Mouse (Mus musculus) forebrain, embryonic 13.5 days (tissue): ENCODE measurements around the gene Vcl. TPM values are rescaled to one million over a fixed set of nuclear protein-coding genes. Genes with fewer than 3 reads are reported as not detected.

ENCODE experiments used
- ATAC-seq: fragments of 200-750 bp; cut with Nextera tagmentation; 2 replicates; pipeline ENCODE4 v1.8.0; 2017
- H3K27ac ChIP-seq: fragments of 300-500 bp; sonication (generic); 2 replicates; pipeline ENCODE4 v1.5.1; 2015; ENCODE audit warnings: inconsistent platforms, mild to moderate bottlenecking, moderate library complexity
- H3K27me3 ChIP-seq: fragments of 300-500 bp; sonication (generic); 2 replicates; pipeline ENCODE4 v1.6.1; 2015; ENCODE audit warnings: mild to moderate bottlenecking, inconsistent platforms
- H3K36me3 ChIP-seq: fragments of 300-500 bp; sonication (generic); 2 replicates; pipeline ENCODE4 v1.6.1; 2015; ENCODE audit warnings: mild to moderate bottlenecking, inconsistent platforms; ENCODE audit not compliant: poor library complexity, severe bottlenecking
- H3K4me1 ChIP-seq: fragments of 300-500 bp; sonication (generic); 2 replicates; pipeline ENCODE4 v1.6.1; 2015; ENCODE audit warnings: inconsistent platforms
- H3K4me2 ChIP-seq: fragments of 300-500 bp; sonication (generic); 2 replicates; pipeline ENCODE4 v1.6.1; 2015; ENCODE audit warnings: inconsistent platforms, mild to moderate bottlenecking, moderate library complexity
- H3K4me3 ChIP-seq: fragments of 300-500 bp; sonication (generic); 2 replicates; pipeline ENCODE4 v1.5.1; 2015; ENCODE audit warnings: mild to moderate bottlenecking, inconsistent platforms
- H3K9ac ChIP-seq: fragments of 300-500 bp; sonication (generic); 2 replicates; pipeline ENCODE4 v1.6.1; 2015; ENCODE audit warnings: mild to moderate bottlenecking, inconsistent platforms
- H3K9me3 ChIP-seq: fragments of 300-500 bp; sonication (generic); replicated peaks from 2 replicates; pipeline ENCODE4 v1.6.1; 2016; ENCODE audit warnings: inconsistent platforms
- WGBS: fragments of 180-500 bp; shearing (Covaris S2); methylation state at CpG from one replicate; pipeline ENCODE4 v1.1.7; 2015; 5-methylcytosine and 5-hydroxymethylcytosine counted together
- polyA plus RNA-seq: library from polyadenylated mRNA; unstranded; fragments of >200 nt; fragmentation: Nextera tagmentation; extraction: Ambion mirVana; gene quantifications from 2 replicates; pipeline ENCODE4 v1.2.1, GENCODE M21; 2015

The Vcl gene
- polyA plus RNA-seq, 1 experiment from 2014 or later, result 8.9 TPM

GRCm38 (mm10) chr14:21076501-21077194 lies 147.4 kb downstream of the Vcl start:
- WGBS, result 43% methylated on average over 7 of the region's 7 CpGs
- H3K9ac ChIP-seq, result peak overlapping the region; percentile 81
- no peak overlapping the region for H3K27ac ChIP-seq
- peak; percentile 44 for ATAC-seq
- H3K4me3 ChIP-seq, result peak overlapping the region; percentile 66
- H3K4me2 ChIP-seq, result peak overlapping the region; percentile 88
- peaks cover 7% of the 10 kb centered on the region for H3K4me1 ChIP-seq
- H3K27me3 ChIP-seq, result no peaks in the 10 kb centered on the region
- no peaks in the 10 kb centered on the region for H3K9me3 ChIP-seq
- no peaks in the 10 kb centered on the region for H3K36me3 ChIP-seq

GRCm38 (mm10) chr14:21077939-21078338 lies 148.7 kb downstream of the Vcl start:
- no peak overlapping the region for H3K9ac ChIP-seq
- H3K27me3 ChIP-seq, result no peaks in the 10 kb centered on the region
- no peaks in the 10 kb centered on the region for H3K9me3 ChIP-seq
- H3K36me3 ChIP-seq, result no peaks in the 10 kb centered on the region
- H3K4me2 ChIP-seq, result no peak overlapping the region
- no peak for ATAC-seq
- H3K4me1 ChIP-seq, result peaks cover 7% of the 10 kb centered on the region
- H3K27ac ChIP-seq, result no peak overlapping the region
- no peak overlapping the region for H3K4me3 ChIP-seq
- WGBS, result 96% methylated on average over 4 of the region's 4 CpGs

- Histone ChIP-seq H3K27me3 (no peaks in the 10 kb centered on the region), H3K9me3 (no peaks in the 10 kb centered on the region), H3K9ac (no peak overlapping the region), H3K4me3 (no peak overlapping the region), H3K36me3 (no peaks in the 10 kb centered on the region), H3K4me2 (no peak overlapping the region), H3K4me1 (peaks cover 7% of the 10 kb centered on the region), H3K27ac (no peak overlapping the region)
- ATAC-seq, result no peak
Observed at GRCm38 (mm10) chr14:21078511-21078910, 149.3 kb downstream of the Vcl start.

GRCm38 (mm10) chr14:21082823-21083222 lies 153.6 kb downstream of the Vcl start:
- Histone ChIP-seq H3K9me3 (no peaks in the 10 kb centered on the region), H3K4me3 (no peak overlapping the region), H3K4me2 (no peak overlapping the region), H3K4me1 (0 out of 2 replicates have a peak, but pooled peaks cover 9% of the 10 kb centered on the region), H3K27ac (no peak overlapping the region), H3K36me3 (no peaks in the 10 kb centered on the region), H3K9ac (no peak overlapping the region), H3K27me3 (no peaks in the 10 kb centered on the region)
- no peak for ATAC-seq
- 57% methylated on average over 1 of the region's 1 CpGs for WGBS

Other genes starting within 250 kb of the Vcl start
- gene Fut11, start 234.4 kb upstream of the Vcl start, polyA plus RNA-seq, result 18.9 and 19.9 TPM in 2 replicates
- gene Chchd1, start 226.4 kb upstream of the Vcl start, polyA plus RNA-seq, result 235 and 281 TPM in 2 replicates
- 40.8 and 44.2 TPM in 2 replicates for gene Zswim8, start 221.8 kb upstream of the Vcl start, polyA plus RNA-seq
- 14.0 and 18.3 TPM in 2 replicates for gene Ndst2, start 194.8 kb upstream of the Vcl start, polyA plus RNA-seq
- gene Camk2g, start 135.3 kb upstream of the Vcl start, polyA plus RNA-seq, result 60.7 and 81.8 TPM in 2 replicates
- 0.27 and 0.35 TPM in 2 replicates for gene Plau, start 92.7 kb upstream of the Vcl start, polyA plus RNA-seq
- 107 and 125 TPM in 2 replicates for gene Ap3m1, start 123.1 kb downstream of the Vcl start, polyA plus RNA-seq
- gene Adk, start 123.2 kb downstream of the Vcl start, polyA plus RNA-seq, result 104 and 105 TPM in 2 replicates